ENCODE assay signal across 8 mouse cellular contexts in the genomic region with DNA sequence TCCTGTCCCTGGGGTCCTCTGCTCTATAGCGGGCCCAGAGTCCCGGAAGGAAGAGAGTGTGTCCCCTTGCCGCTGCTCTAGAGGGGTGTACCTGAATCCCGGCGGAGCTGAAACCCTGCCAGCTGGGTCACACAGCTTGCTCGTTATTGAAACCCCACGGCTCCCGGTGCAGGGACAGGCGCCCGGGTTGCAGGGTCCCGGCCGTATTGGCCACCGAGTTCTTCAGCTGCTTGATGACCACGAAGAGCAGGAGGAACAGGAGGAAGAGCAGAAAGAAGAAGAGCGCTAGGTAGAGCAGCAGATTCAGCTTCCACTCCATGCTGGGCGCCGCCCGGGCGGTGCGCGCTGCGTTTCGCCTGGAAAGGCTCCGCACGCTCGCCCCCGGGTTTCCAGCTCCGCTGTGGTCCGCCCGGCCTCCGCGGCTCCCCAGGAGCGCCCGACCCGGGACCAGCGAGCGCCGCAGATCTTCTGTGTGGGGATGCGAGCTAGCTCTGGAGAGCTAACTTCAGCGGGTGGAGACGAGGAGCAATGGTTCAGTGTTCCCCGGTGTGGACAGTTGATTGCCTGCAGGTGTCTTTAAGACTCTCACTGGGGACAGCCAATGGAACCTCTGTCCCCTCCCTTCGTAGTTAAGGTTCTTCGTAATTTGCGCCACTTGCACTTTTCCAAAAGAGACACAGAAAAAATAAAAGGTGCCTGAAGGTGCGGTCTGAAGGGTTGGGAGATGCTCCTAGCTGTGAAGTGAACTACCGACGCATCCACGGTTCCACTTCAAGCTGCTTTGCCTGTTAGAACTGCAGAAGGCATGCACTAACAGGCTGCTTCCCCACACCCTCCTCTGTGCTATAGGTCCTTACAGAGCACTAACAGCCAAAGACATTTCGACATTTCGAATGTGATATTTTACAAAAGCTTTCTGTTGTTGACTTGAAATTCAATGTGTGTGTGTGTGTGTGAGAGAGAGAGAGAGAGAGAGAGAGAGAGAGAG. TPM values are rescaled to one million over a fixed set of nuclear protein-coding genes. Genes with fewer than 3 reads are reported as not detected.
DNase-seq lines count a peak whose midpoint lies in the region; ATAC-seq and TF ChIP-seq lines count a peak whose summit lies in the region.

Gene Gm11549, minus strand, starts transcription at position 741 of the 988 bp plus-strand sequence.

- POLR2A ChIA-PET in Patski (lab: Charles Lee): interaction anchor here (0.5 to 1.0 kb wide), 3 partner anchors 11 to 128 kb away, joined by 3 read pairs; no protein-coding TSS in a partner anchor

- no peak for TF ChIP-seq CTCF in kidney, adult 2 months (conservative IDR thresholded peaks at IDR 0.05; ENCODE audit: insufficient read depth, insufficient read length, low read depth, low read length)
- no peak for TF ChIP-seq CTCF in Patski (IDR thresholded peaks at IDR 0.05)
- TF ChIP-seq CTCF in liver, embryonic 14.5 days (IDR thresholded peaks at IDR 0.05; ENCODE audit: low read depth): no peak

- CTCF ChIA-PET in Patski (lab: Charles Lee): interaction anchor here (0.9 to 2.2 kb wide), 2 partner anchors 9 to 21 kb away, joined by 3 to 5 read pairs; no protein-coding TSS in a partner anchor

- H3K9ac ChIP-seq in embryonic facial prominence, embryonic 12.5 days: peak within 1 kb of the TSS; percentile 47
- H3K9ac ChIP-seq in liver, embryonic 14.5 days (replicated peaks): no peak within 1 kb of the TSS
- no peak within 1 kb of the TSS for H3K9ac ChIP-seq in stomach, embryonic 15.5 days

- no peaks in the 10 kb centered on the region for H3K36me3 ChIP-seq in kidney, adult 2 months (ENCODE audit: control insufficient read depth, insufficient read depth, low read length)
- no peaks in the 10 kb centered on the region for H3K36me3 ChIP-seq in embryonic facial prominence, embryonic 12.5 days
- H3K36me3 ChIP-seq in hindbrain, embryonic 10.5 days: no peaks in the 10 kb centered on the region
- H3K36me3 ChIP-seq in liver, embryonic 14.5 days (replicated peaks; ENCODE audit: control insufficient read depth, insufficient read depth, low read depth): no peaks in the 10 kb centered on the region
- H3K36me3 ChIP-seq in stomach, embryonic 15.5 days: no peaks in the 10 kb centered on the region

- H3K4me3 ChIP-seq in kidney, adult 2 months (ENCODE audit: insufficient read depth, low read depth, low read length): peak within 1 kb of the TSS; percentile 29
- H3K4me3 ChIP-seq in embryonic facial prominence, embryonic 12.5 days: peak within 1 kb of the TSS; percentile 46
- peak within 1 kb of the TSS; percentile 65 for H3K4me3 ChIP-seq in hindbrain, embryonic 10.5 days
- peak within 1 kb of the TSS; percentile 26 to 29; a peak in 3 of 4 replicates for H3K4me3 ChIP-seq in liver, embryonic 14.5 days (ENCODE audit: insufficient read depth in 1 of 2, low read depth in 2 of 2, low read length in 2 of 2)
- peak within 1 kb of the TSS; percentile 42 for H3K4me3 ChIP-seq in stomach, embryonic 15.5 days (replicated peaks)

- H3K27ac ChIP-seq in kidney, adult 2 months (ENCODE audit: insufficient read depth, low read depth, low read length): no peak within 1 kb of the TSS
- no peak within 1 kb of the TSS for H3K27ac ChIP-seq in embryonic facial prominence, embryonic 12.5 days
- H3K27ac ChIP-seq in hindbrain, embryonic 10.5 days: peak within 1 kb of the TSS; percentile 67
- H3K27ac ChIP-seq in liver, embryonic 14.5 days: no peak within 1 kb of the TSS
- H3K27ac ChIP-seq in stomach, embryonic 15.5 days: no peak within 1 kb of the TSS

- TF ChIP-seq EP300 in liver, embryonic 14.5 days (IDR thresholded peaks at IDR 0.05; ENCODE audit: low read depth): no peak

- 1% methylated on average over 51 of the region's 51 CpGs for WGBS in kidney, adult 2 months
- under 1% methylated on average over 51 of the region's 51 CpGs for WGBS in embryonic facial prominence, embryonic 12.5 days
- under 1% methylated on average over 51 of the region's 51 CpGs for WGBS in hindbrain, embryonic 10.5 days
- WGBS in liver, embryonic 14.5 days (ENCODE audit: insufficient replicate concordance): 3% methylated on average over 51 of the region's 51 CpGs
- WGBS in stomach, embryonic 15.5 days: 1% methylated on average over 49 of the region's 51 CpGs

- TF ChIP-seq POLR2A in kidney, adult 2 months (IDR thresholded peaks at IDR 0.05; ENCODE audit: low read depth, low read length): no peak

- no peaks in the 10 kb centered on the region for H3K9me3 ChIP-seq in embryonic facial prominence, embryonic 12.5 days
- H3K9me3 ChIP-seq in hindbrain, embryonic 10.5 days: no peaks in the 10 kb centered on the region
- no peaks in the 10 kb centered on the region for H3K9me3 ChIP-seq in liver, embryonic 14.5 days (ENCODE audit: control insufficient read depth, low read length)
- H3K9me3 ChIP-seq in stomach, embryonic 15.5 days: no peaks in the 10 kb centered on the region

- no peaks in the 10 kb centered on the region; the same call in none of the 2 replicates for H3K27me3 ChIP-seq in kidney, adult 2 months (replicated peaks; ENCODE audit: control insufficient read depth, insufficient read depth, low read length)
- H3K27me3 ChIP-seq in Patski: peaks cover 78% of the 10 kb centered on the region
- H3K27me3 ChIP-seq in embryonic facial prominence, embryonic 12.5 days: peaks cover 40% of the 10 kb centered on the region
- peaks cover 48% of the 10 kb centered on the region for H3K27me3 ChIP-seq in hindbrain, embryonic 10.5 days (ENCODE audit: insufficient read depth, poor library complexity, severe bottlenecking)
- peaks cover 16% of the 10 kb centered on the region for H3K27me3 ChIP-seq in liver, embryonic 14.5 days (ENCODE audit: control insufficient read depth, insufficient read depth, low read length)
- H3K27me3 ChIP-seq in stomach, embryonic 15.5 days (replicated peaks): peaks cover 19% of the 10 kb centered on the region

- in situ Hi-C loops in Patski (cut with MboI; ENCODE audit: low pct_unique_long_range_greater_than_20kb): no loop called here

- peak; percentile 42 for ATAC-seq in Patski
- ATAC-seq in embryonic facial prominence, embryonic 12.5 days (ENCODE audit: insufficient number of reproducible peaks, insufficient read depth, low FRiP score, low TSS enrichment): no peak
- no peak for ATAC-seq in liver, embryonic 14.5 days (ENCODE audit: insufficient read depth)
- peak; percentile 43; the same call in 1 of the 2 replicates for ATAC-seq in stomach, embryonic 15.5 days (ENCODE audit: insufficient read depth, low FRiP score, low read depth)

- no peak for DNase-seq in kidney, adult 2 months
- DNase-seq in kidney, postnatal 14 days: no peak
- no peak for DNase-seq in Patski (ENCODE audit: low read depth, low spot score)
- DNase-seq in hindbrain, embryonic 10.5 days (ENCODE audit: low spot score): peak; percentile 50
- DNase-seq in liver, embryonic 14.5 days (ENCODE audit: low read depth in 3 of 3, low spot score in 3 of 3): no peak
- no peak for DNase-seq in thymus, postnatal 25 days

- H3K4me1 ChIP-seq in kidney, adult 2 months (ENCODE audit: control insufficient read depth, insufficient read depth, low read length): no peaks in the 10 kb centered on the region
- H3K4me1 ChIP-seq in embryonic facial prominence, embryonic 12.5 days: peaks cover 6% of the 10 kb centered on the region; the same call in 1 of the 2 replicates
- peaks cover 15% of the 10 kb centered on the region for H3K4me1 ChIP-seq in hindbrain, embryonic 10.5 days (replicated peaks)
- no peaks in the 10 kb centered on the region for H3K4me1 ChIP-seq in liver, embryonic 14.5 days (replicated peaks; ENCODE audit: control insufficient read depth in 2 of 2, insufficient read depth in 2 of 2, low read length in 1 of 2)
- no peaks in the 10 kb centered on the region for H3K4me1 ChIP-seq in stomach, embryonic 15.5 days

- peak within 1 kb of the TSS; percentile 93 for H3K4me2 ChIP-seq in embryonic facial prominence, embryonic 12.5 days (replicated peaks)
- peak within 1 kb of the TSS; percentile 38 for H3K4me2 ChIP-seq in liver, embryonic 14.5 days (ENCODE audit: low read depth)
- H3K4me2 ChIP-seq in stomach, embryonic 15.5 days: peak within 1 kb of the TSS; percentile 89

RNA-seq across cellular contexts. Expression of gene Gm11549, which starts in this region (rescaled TPM):
- polyA plus RNA-seq in kidney, adult 2 months (2012; rRNA removed): not detected in 2 replicates
- not detected for polyA plus RNA-seq in Patski (2021)
- polyA plus RNA-seq in embryonic facial prominence, embryonic 12.5 days (2016; fragmentation: Nextera tagmentation; extraction: Ambion mirVana): 0.23 and 0.41 TPM in 2 replicates
- polyA plus RNA-seq in hindbrain, embryonic 10.5 days (2016; fragmentation: Nextera tagmentation; extraction: Ambion mirVana): 0.07 and 0.50 TPM in 2 replicates
- 0.01 TPM in 1 of 2 replicates, not detected in the other for polyA plus RNA-seq in liver, embryonic 14.5 days (2012; rRNA removed)
- polyA plus RNA-seq in liver, embryonic 14.5 days (2014; fragmentation: Nextera tagmentation; extraction: Ambion mirVana): not detected in 2 replicates
- polyA plus RNA-seq in stomach, embryonic 15.5 days (2015; fragmentation: Nextera tagmentation; extraction: Ambion mirVana): 0.18 and 0.19 TPM in 2 replicates

Comparison
In these comparisons a context has a peak if more than half of its experiments do, and no peak if none do; other contexts are left out.
1. Peak in ATAC-seq in Patski; RNA of the gene not detected or under 1 TPM.
2. Peak in DNase-seq, H3K4me3 ChIP-seq and H3K27ac ChIP-seq in hindbrain, embryonic 10.5 days; RNA of the gene not detected or under 1 TPM.
3. Peak in ATAC-seq, H3K4me3 ChIP-seq and H3K4me2 ChIP-seq in stomach, embryonic 15.5 days; RNA of the gene not detected or under 1 TPM.
4. H3K4me2 ChIP-seq: peak in every context shown above with its lines; median percentile 93 in embryonic facial prominence, embryonic 12.5 days; 89 in stomach, embryonic 15.5 days; 38 in liver, embryonic 14.5 days.